Mouse (Mus musculus): ENCODE measurements around the gene Tbl2. TPM values are rescaled to one million over a fixed set of nuclear protein-coding genes. Genes with fewer than 3 reads are reported as not detected.

Gene Tbl2
- polyA plus RNA-seq, 1 experiment = 17.0 TPM

DNA sequence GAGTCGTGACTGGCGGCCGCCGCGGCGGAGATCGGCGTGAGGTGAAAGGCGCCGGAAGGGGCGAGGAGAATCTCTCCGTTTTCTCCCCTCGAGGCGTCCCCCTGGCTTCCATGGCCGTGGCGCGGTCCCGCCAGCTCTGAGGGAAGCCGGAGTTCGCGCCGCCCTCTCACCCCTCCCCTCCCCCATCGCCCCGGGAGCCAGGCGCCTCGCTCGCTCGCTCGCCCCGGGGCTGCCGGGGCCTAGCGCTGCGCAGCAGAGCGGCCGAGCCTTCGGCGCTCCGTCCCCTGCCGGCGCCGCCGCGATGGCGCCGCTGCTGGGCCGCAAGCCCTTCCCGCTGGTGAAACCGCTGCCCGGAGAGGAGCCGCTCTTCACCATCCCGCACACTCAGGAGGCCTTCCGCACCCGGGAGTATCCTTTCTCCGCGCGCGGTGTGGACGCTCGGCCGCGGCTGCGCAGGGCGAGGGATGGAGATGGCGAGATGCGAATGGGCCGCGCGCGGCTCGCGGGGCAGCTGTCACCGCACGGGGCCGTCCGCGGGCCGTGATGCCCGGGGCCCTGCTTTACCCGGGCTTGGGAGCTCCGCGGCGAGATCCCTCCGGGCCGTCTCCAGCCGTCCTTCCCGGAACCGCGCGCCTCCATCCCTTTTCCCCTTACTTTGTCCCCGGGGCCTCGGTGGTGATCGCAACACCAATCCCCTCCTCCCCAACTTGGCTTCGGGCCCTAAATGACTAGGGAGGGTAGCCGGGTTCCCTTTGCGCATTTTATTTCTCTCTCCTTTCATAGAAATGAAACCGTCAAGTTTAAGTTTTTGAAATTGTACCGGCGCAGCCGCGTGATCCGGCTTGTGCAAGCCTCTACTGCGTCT is 38.1 kb downstream of the Tbl2 start:
- TF ChIP-seq CTCF (IDR thresholded peaks at IDR 0.05; ENCODE audit: control insufficient read depth, insufficient read depth, insufficient read length) (no peak), MAX (IDR thresholded peaks at IDR 0.05) (no peak), CEBPB (IDR thresholded peaks at IDR 0.05; ENCODE audit: low read depth) (no peak), MYOG (IDR thresholded peaks at IDR 0.05; ENCODE audit: control insufficient read depth, extremely low read depth, insufficient read length) (no peak), USF1 (IDR thresholded peaks at IDR 0.05; ENCODE audit: low read depth) (no peak)
- peaks cover 25% of the 10 kb centered on the region for H3K36me3 ChIP-seq (ENCODE audit: control insufficient read depth, insufficient read depth)

DNA sequence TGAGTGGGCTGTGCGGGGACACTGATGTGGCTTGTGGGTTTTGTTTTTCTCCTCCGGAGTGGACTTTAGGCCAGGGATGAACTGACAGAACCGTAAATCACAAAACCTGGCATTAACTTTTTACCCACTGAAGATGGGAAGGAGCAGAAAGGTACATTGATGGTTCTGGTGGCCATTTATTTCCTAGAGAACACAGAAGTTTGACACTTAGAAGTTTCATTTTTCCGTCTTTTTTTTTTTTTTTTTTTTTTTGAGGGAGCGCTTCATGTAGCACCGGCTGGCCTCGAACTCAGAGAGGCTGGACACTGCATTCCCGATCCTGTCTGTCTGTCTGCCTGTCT is 38.7 kb downstream of the Tbl2 start:
- Histone ChIP-seq H3K27me3 (ENCODE audit: control insufficient read depth, insufficient read depth, insufficient read length) (no peaks in the 10 kb centered on the region), H3K79me3 (ENCODE audit: low read depth) (peaks cover 55% of the 10 kb centered on the region), H3K79me2 (ENCODE audit: control insufficient read depth, insufficient read depth) (peaks cover 60% of the 10 kb centered on the region), H3K4me3 (ENCODE audit: insufficient read depth, poor library complexity, severe bottlenecking) (peak overlapping the region; percentile 79), H3K36me3 (ENCODE audit: control insufficient read depth, insufficient read depth) (peaks cover 31% of the 10 kb centered on the region), H3ac (ENCODE audit: control insufficient read depth, insufficient read length, low read depth) (peak overlapping the region; percentile 71)
- TF ChIP-seq CTCF (IDR thresholded peaks at IDR 0.05; ENCODE audit: control insufficient read depth, insufficient read depth, insufficient read length) (no peak), USF1 (IDR thresholded peaks at IDR 0.05; ENCODE audit: low read depth) (no peak), FOSL1 (IDR thresholded peaks at IDR 0.05; ENCODE audit: insufficient read depth, low read length, poor library complexity, severe bottlenecking) (no peak), CEBPB (IDR thresholded peaks at IDR 0.05; ENCODE audit: low read depth) (no peak), MYOD1 (IDR thresholded peaks at IDR 0.05; ENCODE audit: control insufficient read depth, insufficient read length, low read depth) (no peak), MYOG (IDR thresholded peaks at IDR 0.05; ENCODE audit: control insufficient read depth, extremely low read depth, insufficient read length) (no peak), MAX (IDR thresholded peaks at IDR 0.05) (no peak)

More for the DNA sequence above, 38.1 kb downstream of the Tbl2 start:
- H3ac ChIP-seq (ENCODE audit: control insufficient read depth, insufficient read length, low read depth) = peak overlapping the region; percentile 96
- H3K79me2 ChIP-seq (ENCODE audit: control insufficient read depth, insufficient read depth) = peaks cover 54% of the 10 kb centered on the region
- H3K4me3 ChIP-seq (ENCODE audit: insufficient read depth, poor library complexity, severe bottlenecking) = peak overlapping the region; percentile 79
- H3K27me3 ChIP-seq (ENCODE audit: control insufficient read depth, insufficient read depth, insufficient read length) = no peaks in the 10 kb centered on the region
- H3K79me3 ChIP-seq (ENCODE audit: low read depth) = peaks cover 49% of the 10 kb centered on the region

DNA sequence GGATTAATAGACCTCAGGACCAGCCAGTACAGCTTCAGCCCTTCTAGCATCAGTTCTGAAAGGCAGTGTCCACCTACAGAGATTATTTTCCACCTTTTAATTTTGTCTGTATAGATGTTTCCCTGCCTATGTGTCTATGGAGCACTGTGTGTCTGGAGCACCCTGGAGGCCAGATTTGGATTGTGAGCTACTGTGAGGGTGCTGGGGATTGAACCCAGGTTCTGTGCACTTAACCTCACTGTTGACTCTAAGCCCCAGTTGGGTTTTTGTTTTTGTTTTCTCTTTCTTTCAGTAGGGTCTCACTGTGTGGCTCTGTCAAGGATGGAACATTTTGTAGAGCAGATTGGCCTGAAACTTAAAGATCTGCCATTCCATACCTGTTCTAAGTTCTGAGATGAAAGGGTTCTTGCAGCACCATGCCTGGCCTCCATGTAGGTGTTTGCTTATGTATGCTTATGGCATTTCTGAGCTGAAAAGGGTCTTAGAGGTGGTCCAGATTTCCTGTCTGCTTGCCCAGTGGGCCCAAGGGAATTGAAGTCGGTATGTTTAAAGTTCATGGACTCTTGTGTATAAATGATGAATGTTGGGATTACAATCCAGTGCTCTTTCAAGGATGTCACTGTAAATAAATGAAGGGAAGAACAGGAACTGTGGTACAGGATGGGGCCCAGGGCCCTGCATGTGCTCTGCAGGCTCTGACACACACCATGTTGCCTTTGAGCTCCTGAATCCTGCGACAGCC is 40.0 kb downstream of the Tbl2 start:
- no peaks in the 10 kb centered on the region for H3K27me3 ChIP-seq (ENCODE audit: control insufficient read depth, insufficient read depth, insufficient read length)
- peaks cover 73% of the 10 kb centered on the region for H3K79me2 ChIP-seq (ENCODE audit: control insufficient read depth, insufficient read depth)
- peak overlapping the region; percentile 36 for H3ac ChIP-seq (ENCODE audit: control insufficient read depth, insufficient read length, low read depth)
- H3K36me3 ChIP-seq (ENCODE audit: control insufficient read depth, insufficient read depth) = peaks cover 42% of the 10 kb centered on the region
- H3K4me3 ChIP-seq (ENCODE audit: insufficient read depth, poor library complexity, severe bottlenecking) = peak overlapping the region; percentile 79
- TF ChIP-seq CEBPB (IDR thresholded peaks at IDR 0.05; ENCODE audit: low read depth) (no peak), MAX (IDR thresholded peaks at IDR 0.05) (no peak), MYOD1 (IDR thresholded peaks at IDR 0.05; ENCODE audit: control insufficient read depth, insufficient read length, low read depth) (no peak), MYOG (IDR thresholded peaks at IDR 0.05; ENCODE audit: control insufficient read depth, extremely low read depth, insufficient read length) (no peak)
- H3K79me3 ChIP-seq (ENCODE audit: low read depth) = peaks cover 68% of the 10 kb centered on the region

DNA sequence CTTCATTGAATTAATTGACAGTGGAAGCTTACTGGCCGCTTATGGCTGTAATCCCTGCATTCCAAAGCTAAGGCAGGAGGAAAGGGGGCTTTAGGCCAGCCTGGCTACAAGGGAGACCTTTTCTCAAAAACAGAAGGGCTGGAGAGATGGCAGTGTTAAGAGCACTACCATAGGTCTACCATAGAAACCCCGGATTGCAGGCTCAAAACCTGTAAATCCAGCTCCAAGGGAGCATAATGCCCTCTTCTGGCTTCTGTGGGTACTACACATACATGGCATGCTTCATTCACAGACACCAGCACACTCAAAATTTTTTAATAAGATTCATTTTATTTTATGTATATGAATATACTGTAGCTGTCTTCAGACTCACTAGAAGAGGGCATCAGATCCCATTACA is 42.2 kb downstream of the Tbl2 start:
- no peak for TF ChIP-seq FOSL1 (IDR thresholded peaks at IDR 0.05; ENCODE audit: insufficient read depth, low read length, poor library complexity, severe bottlenecking)
- no peak for TF ChIP-seq CEBPB (IDR thresholded peaks at IDR 0.05; ENCODE audit: low read depth)
- no peak for TF ChIP-seq MYOG (IDR thresholded peaks at IDR 0.05; ENCODE audit: control insufficient read depth, extremely low read depth, insufficient read length)
- no peak for TF ChIP-seq MAX (IDR thresholded peaks at IDR 0.05)
- no peak for TF ChIP-seq MYOD1 (IDR thresholded peaks at IDR 0.05; ENCODE audit: control insufficient read depth, insufficient read length, low read depth)
- no peak for TF ChIP-seq USF1 (IDR thresholded peaks at IDR 0.05; ENCODE audit: low read depth)
- no peak for TF ChIP-seq CTCF (IDR thresholded peaks at IDR 0.05; ENCODE audit: control insufficient read depth, insufficient read depth, insufficient read length)
- H3ac ChIP-seq (ENCODE audit: control insufficient read depth, insufficient read length, low read depth) = no peak overlapping the region
- no peaks in the 10 kb centered on the region for H3K27me3 ChIP-seq (ENCODE audit: control insufficient read depth, insufficient read depth, insufficient read length)
- peaks cover 64% of the 10 kb centered on the region for H3K36me3 ChIP-seq (ENCODE audit: control insufficient read depth, insufficient read depth)
- peaks cover 94% of the 10 kb centered on the region for H3K79me2 ChIP-seq (ENCODE audit: control insufficient read depth, insufficient read depth)
- H3K4me3 ChIP-seq (ENCODE audit: insufficient read depth, poor library complexity, severe bottlenecking) = no peak overlapping the region
- peaks cover 89% of the 10 kb centered on the region for H3K79me3 ChIP-seq (ENCODE audit: low read depth)

DNA sequence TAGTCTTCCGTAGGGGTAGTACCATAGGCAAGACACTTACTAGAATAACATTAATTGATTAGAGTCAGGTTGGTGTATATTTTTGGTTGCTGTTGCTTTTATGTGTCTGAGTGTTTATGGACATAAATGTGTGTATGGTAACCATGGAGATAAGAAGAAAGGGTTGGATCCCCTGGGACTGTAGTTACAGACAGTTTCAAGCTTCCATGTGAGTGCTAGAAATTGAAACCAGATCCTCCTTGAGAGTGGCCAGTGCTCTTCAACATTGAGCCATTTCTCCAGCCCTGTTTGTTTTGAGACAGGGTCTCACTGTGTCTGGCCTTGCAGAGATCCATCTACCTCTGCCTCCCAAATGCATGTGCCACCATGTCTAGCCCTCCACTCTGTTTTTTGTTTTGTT is 43.0 kb downstream of the Tbl2 start:
- H3K4me3 ChIP-seq (ENCODE audit: insufficient read depth, poor library complexity, severe bottlenecking) = no peak overlapping the region

More for the DNA sequence above, 43.0 kb downstream of the Tbl2 start:
- Histone ChIP-seq H3K79me2 (ENCODE audit: control insufficient read depth, insufficient read depth) (peaks cover 100% of the 10 kb centered on the region), H3K27me3 (ENCODE audit: control insufficient read depth, insufficient read depth, insufficient read length) (no peaks in the 10 kb centered on the region), H3K36me3 (ENCODE audit: control insufficient read depth, insufficient read depth) (peaks cover 71% of the 10 kb centered on the region), H3ac (ENCODE audit: control insufficient read depth, insufficient read length, low read depth) (no peak overlapping the region), H3K79me3 (ENCODE audit: low read depth) (peaks cover 96% of the 10 kb centered on the region)
- TF ChIP-seq MYOG (IDR thresholded peaks at IDR 0.05; ENCODE audit: control insufficient read depth, extremely low read depth, insufficient read length) = no peak
- no peak for TF ChIP-seq MYOD1 (IDR thresholded peaks at IDR 0.05; ENCODE audit: control insufficient read depth, insufficient read length, low read depth)
- TF ChIP-seq FOSL1 (IDR thresholded peaks at IDR 0.05; ENCODE audit: insufficient read depth, low read length, poor library complexity, severe bottlenecking) = no peak
- no peak for TF ChIP-seq CEBPB (IDR thresholded peaks at IDR 0.05; ENCODE audit: low read depth)
- no peak for TF ChIP-seq USF1 (IDR thresholded peaks at IDR 0.05; ENCODE audit: low read depth)
- no peak for TF ChIP-seq CTCF (IDR thresholded peaks at IDR 0.05; ENCODE audit: control insufficient read depth, insufficient read depth, insufficient read length)
- TF ChIP-seq MAX (IDR thresholded peaks at IDR 0.05) = no peak
